Mouse (Mus musculus): ENCODE results near the gene Plxna1.

GRCm38 (mm10) chr6:89315263-89315662, 47.2 kb downstream of the Plxna1 start:
- TF ChIP-seq POLR2A (IDR thresholded peaks at IDR 0.05; ENCODE audit: low read depth, low read length) (no peak), CTCF (IDR thresholded peaks at IDR 0.05; ENCODE audit: extremely low read depth, insufficient read length, insufficient replicate concordance, low read depth, low read length) (no peak)
